Mouse (Mus musculus) heart, embryonic 14.5 days (tissue): ENCODE measurements at regions not wholly inside any gene's neighbourhood (a gene's known extent, or its start where the extent isn't known, plus 50 kb on each side); places are given as distances from the start of the nearest gene placed in this dataset.

Experiments used
- ATAC-seq: fragments of 200-750 bp; cut with Nextera tagmentation; 2 replicates; pipeline ENCODE4 v1.8.0; 2017; ENCODE audit warnings: low read depth, moderate TSS enrichment; ENCODE audit not compliant: insufficient number of reproducible peaks, insufficient read depth, low FRiP score
- H3K27ac ChIP-seq, 2 experiments: fragments of 200-500 bp in 1 of 2; fragments of 300-500 bp in 1 of 2; sonication (generic) in 1 of 2; replicated peaks in 1 of 2; 2 replicates each; pipeline ENCODE4 v1.5.1; 2012 to 2014; ENCODE audit warnings: low read depth in 2 of 2, low read length in 2 of 2, control low read depth in 1 of 2, mild to moderate bottlenecking in 1 of 2, mixed read lengths in 1 of 2; ENCODE audit not compliant: control insufficient read depth in 1 of 2, insufficient read depth in 1 of 2
- H3K27me3 ChIP-seq: fragments of 300-500 bp; sonication (generic); 2 replicates; pipeline ENCODE4 v1.6.1; 2014; ENCODE audit warnings: mild to moderate bottlenecking, low read length, control low read depth; ENCODE audit not compliant: control insufficient read depth, insufficient read depth
- H3K36me3 ChIP-seq: fragments of 300-500 bp; sonication (generic); 2 replicates; pipeline ENCODE4 v1.6.1; 2014; ENCODE audit warnings: mild to moderate bottlenecking, control low read depth, low read length, mixed read lengths; ENCODE audit not compliant: control insufficient read depth, insufficient read depth
- H3K4me1 ChIP-seq, 2 experiments: fragments of 200-500 bp in 1 of 2; fragments of 300-500 bp in 1 of 2; sonication (generic) in 1 of 2; 2 replicates each; pipeline ENCODE4 v1.6.1; 2012 to 2014; ENCODE audit warnings: low read length in 2 of 2, control low read depth in 1 of 2, mixed read lengths in 1 of 2; ENCODE audit not compliant: control insufficient read depth in 2 of 2, insufficient read depth in 2 of 2
- H3K4me2 ChIP-seq: fragments of 300-500 bp; sonication (generic); 2 replicates; pipeline ENCODE4 v1.6.1; 2014; ENCODE audit warnings: mild to moderate bottlenecking, low read length
- H3K4me3 ChIP-seq, 2 experiments: fragments of 200-500 bp in 1 of 2; fragments of 300-500 bp in 1 of 2; sonication (generic) in 1 of 2; 2 replicates each; pipeline ENCODE4 v1.5.1; 2012 to 2014; ENCODE audit warnings: low read length in 2 of 2, mild to moderate bottlenecking in 2 of 2, control low read depth in 1 of 2, low read depth in 1 of 2, moderate library complexity in 1 of 2; ENCODE audit not compliant: control insufficient read depth in 1 of 2, insufficient read depth in 1 of 2
- H3K9ac ChIP-seq: fragments of 300-500 bp; sonication (generic); 2 replicates; pipeline ENCODE4 v1.6.1; 2014; ENCODE audit warnings: mild to moderate bottlenecking, low read length
- H3K9me3 ChIP-seq: fragments of 300-500 bp; sonication (generic); 2 replicates; pipeline ENCODE4 v1.6.1; 2016; ENCODE audit warnings: low read length, control low read depth; ENCODE audit not compliant: control insufficient read depth
- WGBS: fragments of 180-500 bp; shearing (Covaris S2); extraction: QIAGEN DNeasy Blood & Tissue Kit; methylation state at CpG from one replicate; pipeline ENCODE4 v1.1.7; 2014; 5-methylcytosine and 5-hydroxymethylcytosine counted together

GRCm38 (mm10) chr6:94945715-94946114 is 171.3 kb upstream of the Kbtbd8 start:
- Histone ChIP-seq H3K36me3 (no peaks in the 10 kb centered on the region), H3K9me3 (no peaks in the 10 kb centered on the region), H3K4me2 (no peak overlapping the region), H3K9ac (no peak overlapping the region), H3K4me3 (no peak overlapping the region), H3K4me1 (no peaks in the 10 kb centered on the region), H3K27me3 (no peaks in the 10 kb centered on the region), H3K27ac (no peak overlapping the region)
- WGBS, result 72% methylated on average over 5 of the region's 5 CpGs
- no peak for ATAC-seq

DNA sequence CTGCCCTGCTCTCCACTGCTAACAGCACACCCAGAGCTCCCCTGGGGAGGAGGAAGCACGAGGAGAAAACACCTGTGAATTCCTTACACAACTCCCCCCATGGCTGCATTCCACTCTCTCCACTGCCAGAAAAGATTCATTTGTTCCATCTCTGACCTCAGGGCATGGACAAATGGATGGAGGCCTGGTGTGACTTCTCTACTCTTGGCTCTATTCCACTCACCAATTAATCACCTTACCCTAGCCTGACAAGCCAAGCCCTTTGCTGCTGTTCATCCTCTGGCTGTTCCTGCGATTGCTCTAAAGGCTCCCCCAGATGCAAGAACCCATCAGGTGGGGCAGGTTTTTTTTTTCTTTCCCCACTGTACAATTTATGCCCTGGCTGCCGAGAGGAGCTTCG is 172.8 kb upstream of the Kbtbd8 start:
- no peaks in the 10 kb centered on the region for H3K36me3 ChIP-seq
- no peak overlapping the region for H3K9ac ChIP-seq
- 53% methylated on average over 4 of the region's 4 CpGs for WGBS
- no peaks in the 10 kb centered on the region for H3K27me3 ChIP-seq
- no peak for ATAC-seq
- no peak overlapping the region for H3K4me3 ChIP-seq
- no peak overlapping the region for H3K4me2 ChIP-seq
- H3K27ac ChIP-seq, result no peak overlapping the region
- H3K9me3 ChIP-seq, result no peaks in the 10 kb centered on the region
- H3K4me1 ChIP-seq, result no peaks in the 10 kb centered on the region

DNA sequence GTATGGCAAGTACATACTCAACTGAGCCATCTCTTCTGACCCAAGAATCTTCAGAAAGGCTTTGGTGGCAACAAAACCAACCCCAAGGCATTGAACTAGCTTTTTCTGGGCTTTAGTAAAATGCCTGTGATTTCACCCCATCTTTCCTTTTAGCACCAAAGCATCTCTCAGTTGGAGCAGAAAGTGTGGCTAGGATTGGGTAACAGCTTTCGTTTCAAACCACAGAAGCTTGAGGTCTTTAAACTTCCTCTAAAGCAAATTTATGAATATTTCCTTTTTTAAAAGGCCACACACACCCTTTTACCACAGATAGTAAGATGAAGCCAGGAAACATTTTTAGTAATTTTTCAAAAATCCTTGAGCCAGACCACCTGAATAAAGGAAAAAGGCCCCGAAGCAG is 178.1 kb upstream of the Kbtbd8 start:
- 79% methylated on average over 2 of the region's 2 CpGs for WGBS
- no peak overlapping the region for H3K27ac ChIP-seq
- no peak overlapping the region for H3K9ac ChIP-seq
- no peak overlapping the region for H3K4me2 ChIP-seq
- no peaks in the 10 kb centered on the region for H3K9me3 ChIP-seq
- no peaks in the 10 kb centered on the region for H3K27me3 ChIP-seq
- no peak overlapping the region for H3K4me3 ChIP-seq
- H3K36me3 ChIP-seq, result no peaks in the 10 kb centered on the region
- no peak for ATAC-seq
- peaks cover 0 to 5% of the 10 kb centered on the region in 2 experiments; a peak in 1 of 4 replicates for H3K4me1 ChIP-seq

- H3K27ac ChIP-seq, result no peak overlapping the region
- no peaks in the 10 kb centered on the region for H3K9me3 ChIP-seq
- ATAC-seq, result no peak
- H3K4me1 ChIP-seq, result peaks cover 0 to 5% of the 10 kb centered on the region in 2 experiments; a peak in 1 of 4 replicates
- H3K27me3 ChIP-seq, result no peaks in the 10 kb centered on the region
- H3K36me3 ChIP-seq, result no peaks in the 10 kb centered on the region
- no peak overlapping the region for H3K4me2 ChIP-seq
- no peak overlapping the region for H3K4me3 ChIP-seq
- WGBS, result 52% methylated on average over 5 of the region's 5 CpGs
- no peak overlapping the region for H3K9ac ChIP-seq
Observed at GRCm38 (mm10) chr6:94936206-94936605, 180.8 kb upstream of the Kbtbd8 start.

- WGBS, result 56% methylated on average over 1 of the region's 1 CpGs
- H3K9me3 ChIP-seq, result no peaks in the 10 kb centered on the region
- no peaks in the 10 kb centered on the region for H3K27me3 ChIP-seq
- no peak overlapping the region for H3K27ac ChIP-seq
- H3K4me1 ChIP-seq, result peaks cover 0 to 5% of the 10 kb centered on the region in 2 experiments; a peak in 1 of 4 replicates
- ATAC-seq, result no peak
- no peaks in the 10 kb centered on the region for H3K36me3 ChIP-seq
- no peak overlapping the region for H3K4me3 ChIP-seq
- no peak overlapping the region for H3K4me2 ChIP-seq
- no peak overlapping the region for H3K9ac ChIP-seq
Observed at GRCm38 (mm10) chr6:94935706-94936105, 181.3 kb upstream of the Kbtbd8 start.

DNA sequence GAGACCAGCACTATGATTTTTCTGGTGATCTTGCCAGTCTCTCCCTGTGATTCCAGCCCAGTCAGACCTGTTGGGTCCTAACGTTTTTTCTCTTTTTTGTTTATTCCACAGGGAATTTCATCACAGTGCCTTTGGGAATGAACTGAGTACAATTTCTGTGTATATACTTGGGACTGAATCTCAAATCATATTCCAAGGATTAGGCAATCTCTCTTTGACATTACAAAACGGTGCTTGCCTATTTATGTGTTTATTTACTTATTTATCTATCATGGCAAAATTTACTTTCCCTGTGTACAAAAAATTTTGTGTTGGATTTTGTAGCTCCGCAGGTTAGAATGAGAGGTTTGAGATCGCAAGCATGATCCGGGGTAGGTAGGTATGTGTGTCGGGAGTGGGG is 189.2 kb upstream of the Kbtbd8 start:
- Histone ChIP-seq H3K9me3 (no peaks in the 10 kb centered on the region), H3K4me2 (no peak overlapping the region), H3K27me3 (no peaks in the 10 kb centered on the region), H3K9ac (no peak overlapping the region), H3K27ac (no peak overlapping the region), H3K36me3 (no peaks in the 10 kb centered on the region), H3K4me1 (peaks cover 2 to 7% of the 10 kb centered on the region in 2 experiments; a peak in 2 of 4 replicates), H3K4me3 (no peak overlapping the region)
- ATAC-seq, result no peak
- WGBS, result 85% methylated on average over 6 of the region's 6 CpGs

- H3K4me1 ChIP-seq, result peaks cover 2 to 7% of the 10 kb centered on the region in 2 experiments; a peak in 2 of 4 replicates
- H3K9me3 ChIP-seq, result no peaks in the 10 kb centered on the region
- H3K27ac ChIP-seq, result no peak overlapping the region
- H3K4me2 ChIP-seq, result no peak overlapping the region
- H3K9ac ChIP-seq, result no peak overlapping the region
- no peak for ATAC-seq
- no peaks in the 10 kb centered on the region for H3K27me3 ChIP-seq
- 91% methylated on average over 8 of the region's 8 CpGs for WGBS
- no peak overlapping the region for H3K4me3 ChIP-seq
- H3K36me3 ChIP-seq, result no peaks in the 10 kb centered on the region
Observed at GRCm38 (mm10) chr6:94926652-94927211, 190.3 kb upstream of the Kbtbd8 start.

- H3K36me3 ChIP-seq, result no peaks in the 10 kb centered on the region
- no peak overlapping the region for H3K4me3 ChIP-seq
- no peak overlapping the region for H3K4me2 ChIP-seq
- 85% methylated on average over 1 of the region's 1 CpGs for WGBS
- no peak for ATAC-seq
- no peaks in the 10 kb centered on the region for H3K27me3 ChIP-seq
- no peak overlapping the region for H3K9ac ChIP-seq
- no peak overlapping the region for H3K27ac ChIP-seq
- no peaks in the 10 kb centered on the region for H3K9me3 ChIP-seq
- peaks cover 2 to 7% of the 10 kb centered on the region in 2 experiments; a peak in 2 of 4 replicates for H3K4me1 ChIP-seq
Observed at GRCm38 (mm10) chr6:94925408-94925807, 191.6 kb upstream of the Kbtbd8 start.
